Mouse (Mus musculus) CH12.LX (cell line): Measurements from ENCODE around the gene Sepsecs.

Experiments
- BHLHE40 ChIP-seq: IDR thresholded peaks from 2 replicates; pipeline ENCODE4 v1.6.1; 2011; ENCODE audit warnings: mild to moderate bottlenecking, low read depth, low read length, improper control_type of control experiment
- CTCF ChIP-seq, 2 experiments: IDR thresholded peaks in 1 of 2; conservative IDR thresholded peaks in 1 of 2; 2 replicates each; pipeline ENCODE4 v1.5.1; 2011 to 2012; ENCODE audit warnings: low read depth in 2 of 2, low read length in 2 of 2, improper control_type of control experiment in 1 of 2, inconsistent platforms in 1 of 2, mild to moderate bottlenecking in 1 of 2, moderate library complexity in 1 of 2
- EP300 ChIP-seq: IDR thresholded peaks from 2 replicates; pipeline ENCODE4 v1.6.1; 2011; ENCODE audit warnings: low read length, improper control_type of control experiment
- MAFK ChIP-seq: IDR thresholded peaks from 2 replicates; pipeline ENCODE4 v1.6.1; 2011; ENCODE audit warnings: low read length, improper control_type of control experiment; ENCODE audit not compliant: insufficient replicate concordance
- NRF1 ChIP-seq: IDR thresholded peaks from 2 replicates; pipeline ENCODE4 v1.6.1; 2014; ENCODE audit warnings: low read depth, mild to moderate bottlenecking, inconsistent platforms, low read length, improper control_type of control experiment, moderate library complexity
- POLR2A ChIP-seq: IDR thresholded peaks from 2 replicates; pipeline ENCODE4 v1.6.1; 2011; ENCODE audit warnings: low read depth, mild to moderate bottlenecking, improper control_type of control experiment, low read length
- POLR2AphosphoS2 ChIP-seq: IDR thresholded peaks from 2 replicates; pipeline ENCODE4 v1.6.1; 2011; ENCODE audit warnings: low read depth, low read length, improper control_type of control experiment
- RAD21 ChIP-seq: IDR thresholded peaks from 2 replicates; pipeline ENCODE4 v1.6.1; 2011; ENCODE audit warnings: low read depth, mild to moderate bottlenecking, low read length, improper control_type of control experiment, moderate library complexity
- USF1 ChIP-seq: IDR thresholded peaks from 2 replicates; pipeline ENCODE4 v1.6.1; 2014; ENCODE audit warnings: low read depth, mild to moderate bottlenecking, inconsistent platforms, low read length, improper control_type of control experiment
- ZNF384 ChIP-seq: IDR thresholded peaks from 2 replicates; pipeline ENCODE4 v1.6.1; 2012; ENCODE audit warnings: low read depth, low read length, improper control_type of control experiment, inconsistent platforms

GRCm38 (mm10) chr5:52616549-52616948 is 53.0 kb downstream of the Sepsecs start:
- no peak for TF ChIP-seq CTCF (conservative IDR thresholded peaks at IDR 0.05 in 1 of 2, IDR thresholded peaks at IDR 0.05 in 1 of 2; ENCODE audit: low read depth in 2 of 2, low read length in 2 of 2)
- TF ChIP-seq POLR2A: no peak
- TF ChIP-seq NRF1: no peak
- TF ChIP-seq USF1: no peak
- TF ChIP-seq ZNF384: no peak
- TF ChIP-seq BHLHE40: no peak
- no peak for TF ChIP-seq RAD21
- no peak for TF ChIP-seq EP300
- TF ChIP-seq POLR2AphosphoS2: no peak
- TF ChIP-seq MAFK: no peak
